Mouse (Mus musculus): Measurements from ENCODE around the gene Lrg1.

DNA sequence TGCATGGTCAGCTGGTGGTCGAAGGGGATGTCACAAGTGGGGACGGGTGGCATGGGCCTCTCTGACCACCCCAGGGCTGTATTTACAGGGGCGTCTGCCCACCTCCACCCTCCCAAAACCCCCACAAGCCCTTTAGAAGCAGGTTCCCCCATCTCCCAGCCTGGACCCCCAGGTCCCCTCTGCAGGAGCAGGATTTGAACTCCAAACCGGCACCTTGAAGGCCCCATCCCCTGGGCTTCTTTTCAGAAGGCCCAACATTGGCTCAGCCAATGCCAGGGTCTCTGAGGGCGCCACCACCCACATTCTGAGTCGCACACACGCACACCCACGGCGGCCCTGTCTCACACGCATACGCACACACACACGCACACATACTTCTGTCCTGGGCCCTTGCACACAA lies 1.4 kb upstream of the Lrg1 start:
- TF ChIP-seq CTCF (IDR thresholded peaks at IDR 0.05; ENCODE audit: low read depth, low read length) (no peak), POLR2A (IDR thresholded peaks at IDR 0.05; ENCODE audit: borderline replicate concordance, low read depth, low read length) (no peak)

Data from bone marrow macrophage, adult 2 months (primary cell).